Mouse (Mus musculus) intestine, embryonic 14.5 days (tissue): ENCODE measurements at regions not wholly inside any gene's neighbourhood (a gene's known extent, or its start where the extent isn't known, plus 50 kb on each side); places are given as distances from the start of the nearest gene placed in this dataset.

Experiments used
- ATAC-seq: fragments of 200-750 bp; cut with Nextera tagmentation; replicated peaks from 2 replicates; pipeline ENCODE4 v1.8.0; 2017; ENCODE audit warnings: low read depth, moderate number of reproducible peaks, moderate TSS enrichment, moderate library complexity; ENCODE audit not compliant: low FRiP score, low TSS enrichment
- DNase-seq: peaks from one replicate; pipeline ENCODE4 v3.0.0-alpha.2; 2018; ENCODE audit warnings: low spot score
- H3K27ac ChIP-seq: fragments of 300-500 bp; sonication (generic); 2 replicates; pipeline ENCODE4 v1.5.1; 2014; ENCODE audit warnings: low read depth, mild to moderate bottlenecking, control low read depth
- H3K27me3 ChIP-seq: fragments of 300-500 bp; sonication (generic); replicated peaks from 2 replicates; pipeline ENCODE4 v1.6.1; 2014; ENCODE audit warnings: low read length, control low read depth; ENCODE audit not compliant: control insufficient read depth, insufficient read depth
- H3K36me3 ChIP-seq: fragments of 300-500 bp; sonication (generic); 2 replicates; pipeline ENCODE4 v1.6.1; 2014; ENCODE audit warnings: low read length, control low read depth; ENCODE audit not compliant: control insufficient read depth, insufficient read depth
- H3K4me1 ChIP-seq: fragments of 300-500 bp; sonication (generic); replicated peaks from 2 replicates; pipeline ENCODE4 v1.6.1; 2014; ENCODE audit warnings: low read length, control low read depth, mixed read lengths; ENCODE audit not compliant: control insufficient read depth, insufficient read depth
- H3K4me2 ChIP-seq: fragments of 300-500 bp; sonication (generic); 2 replicates; pipeline ENCODE4 v1.6.1; 2014; ENCODE audit warnings: low read length
- H3K4me3 ChIP-seq: fragments of 300-500 bp; sonication (generic); 2 replicates; pipeline ENCODE4 v1.5.1; 2014; ENCODE audit warnings: low read depth, low read length, control low read depth, mixed read lengths
- H3K9ac ChIP-seq: fragments of 300-500 bp; sonication (generic); 2 replicates; pipeline ENCODE4 v1.6.1; 2014; ENCODE audit warnings: mild to moderate bottlenecking, low read length
- H3K9me3 ChIP-seq: fragments of 300-500 bp; sonication (generic); 2 replicates; pipeline ENCODE4 v1.6.1; 2016; ENCODE audit warnings: low read length, control low read depth; ENCODE audit not compliant: control insufficient read depth
- WGBS: fragments of 180-500 bp; shearing (Covaris S2); extraction: QIAGEN DNeasy Blood & Tissue Kit; methylation state at CpG from one replicate; pipeline ENCODE4 v1.1.7; 2014; 5-methylcytosine and 5-hydroxymethylcytosine counted together

GRCm38 (mm10) chr12:29248459-29248858 lies 279.7 kb upstream of the Myt1l start:
- no peak for DNase-seq
- no peak overlapping the region for H3K4me3 ChIP-seq
- no peak for ATAC-seq
- no peak overlapping the region for H3K9ac ChIP-seq
- H3K36me3 ChIP-seq, result no peaks in the 10 kb centered on the region
- H3K4me2 ChIP-seq, result no peak overlapping the region
- 84% methylated on average over 10 of the region's 10 CpGs for WGBS
- no peaks in the 10 kb centered on the region for H3K27me3 ChIP-seq
- no peaks in the 10 kb centered on the region for H3K9me3 ChIP-seq
- no peak overlapping the region for H3K27ac ChIP-seq
- H3K4me1 ChIP-seq, result no peaks in the 10 kb centered on the region

GRCm38 (mm10) chr12:29256103-29256502 lies 272.1 kb upstream of the Myt1l start:
- WGBS, result 95% methylated on average over 4 of the region's 4 CpGs
- Histone ChIP-seq H3K9ac (no peak overlapping the region), H3K4me3 (no peak overlapping the region), H3K36me3 (no peaks in the 10 kb centered on the region), H3K27ac (no peak overlapping the region), H3K4me2 (no peak overlapping the region), H3K4me1 (peaks cover 14% of the 10 kb centered on the region), H3K27me3 (no peaks in the 10 kb centered on the region), H3K9me3 (no peaks in the 10 kb centered on the region)
- no peak for DNase-seq
- no peak for ATAC-seq

DNA sequence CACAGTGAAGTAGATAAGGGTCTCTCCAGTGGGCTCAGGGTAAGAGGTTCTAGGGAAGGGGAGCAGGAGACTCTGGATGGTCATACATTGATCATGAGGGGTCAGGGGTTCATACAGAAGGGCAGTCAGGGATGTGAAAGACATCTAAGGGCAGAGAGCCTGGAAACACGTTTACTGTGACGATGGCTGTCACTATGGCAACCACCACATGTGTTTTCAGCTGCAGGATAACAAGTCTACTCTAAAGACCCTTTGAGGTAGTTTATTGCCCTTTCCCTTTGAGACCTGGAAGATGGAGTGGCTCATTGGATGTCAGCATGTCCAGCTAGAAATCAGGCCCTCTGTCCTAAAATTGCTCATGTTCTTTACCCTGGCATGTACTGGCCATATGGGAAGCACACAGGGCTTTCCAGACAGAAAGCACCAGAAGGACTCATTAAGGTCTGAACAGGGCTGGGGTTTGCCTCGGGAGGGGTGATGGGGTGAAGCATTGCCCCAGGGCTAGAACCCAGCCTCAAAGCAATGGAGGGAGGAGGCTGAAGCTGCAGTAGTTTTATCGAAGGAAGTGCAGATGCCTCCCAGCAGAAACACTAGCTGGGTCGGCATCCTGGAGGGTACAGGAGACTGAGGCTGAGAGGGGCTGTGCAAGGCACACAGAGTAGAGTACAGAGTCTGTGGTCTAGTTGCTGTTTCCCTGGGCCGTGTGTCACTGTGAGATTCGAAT lies 271.0 kb upstream of the Myt1l start:
- WGBS, result 37% methylated on average over 7 of the region's 7 CpGs
- no peak overlapping the region for H3K4me2 ChIP-seq
- H3K4me1 ChIP-seq, result peaks cover 14% of the 10 kb centered on the region
- no peak for DNase-seq
- H3K9me3 ChIP-seq, result no peaks in the 10 kb centered on the region
- H3K27ac ChIP-seq, result no peak overlapping the region
- H3K36me3 ChIP-seq, result no peaks in the 10 kb centered on the region
- H3K4me3 ChIP-seq, result no peak overlapping the region
- no peak overlapping the region for H3K9ac ChIP-seq
- ATAC-seq, result no peak
- H3K27me3 ChIP-seq, result no peaks in the 10 kb centered on the region

- 26% methylated on average over 16 of the region's 16 CpGs for WGBS
- DNase-seq, result peak; percentile 63
Measured at GRCm38 (mm10) chr12:29257735-29258547, 270.2 kb upstream of the Myt1l start.

DNA sequence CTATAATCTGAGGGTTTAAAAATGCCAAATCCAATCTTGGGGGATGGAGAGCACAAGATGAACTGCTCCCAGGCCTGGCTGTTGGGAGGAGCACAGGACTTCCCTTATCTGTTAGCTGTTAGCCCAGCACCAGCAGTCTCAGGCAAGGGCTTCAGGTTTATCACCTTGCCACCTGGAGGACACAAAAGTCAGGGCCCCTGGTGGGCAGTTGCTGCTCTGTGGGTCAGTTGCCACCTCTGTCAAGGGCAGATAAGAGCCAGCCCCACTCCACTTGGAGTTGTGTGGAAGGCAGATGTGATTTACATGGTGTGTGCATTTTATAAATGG lies 269.7 kb upstream of the Myt1l start:
- no peak for ATAC-seq
- Histone ChIP-seq H3K4me2 (no peak overlapping the region), H3K9ac (no peak overlapping the region), H3K27ac (no peak overlapping the region), H3K4me1 (peaks cover 14% of the 10 kb centered on the region), H3K9me3 (no peaks in the 10 kb centered on the region), H3K36me3 (no peaks in the 10 kb centered on the region), H3K4me3 (no peak overlapping the region), H3K27me3 (no peaks in the 10 kb centered on the region)
- DNase-seq, result no peak

More at GRCm38 (mm10) chr12:29257735-29258547, 270.2 kb upstream of the Myt1l start:
- H3K4me3 ChIP-seq, result no peak overlapping the region
- no peaks in the 10 kb centered on the region for H3K27me3 ChIP-seq
- peak overlapping the region; percentile 18; the same call in 1 of the 2 replicates for H3K4me2 ChIP-seq
- H3K9me3 ChIP-seq, result no peaks in the 10 kb centered on the region
- H3K9ac ChIP-seq, result no peak overlapping the region
- H3K36me3 ChIP-seq, result no peaks in the 10 kb centered on the region
- no peak overlapping the region for H3K27ac ChIP-seq
- peak; percentile 55; the same call in 1 of the 2 replicates for ATAC-seq
- peaks cover 14% of the 10 kb centered on the region for H3K4me1 ChIP-seq

GRCm38 (mm10) chr12:29258966-29259365 lies 269.2 kb upstream of the Myt1l start:
- no peaks in the 10 kb centered on the region for H3K36me3 ChIP-seq
- ATAC-seq (no peak), DNase-seq (no peak)
- H3K4me1 ChIP-seq, result peaks cover 14% of the 10 kb centered on the region
- H3K9ac ChIP-seq, result no peak overlapping the region
- no peaks in the 10 kb centered on the region for H3K27me3 ChIP-seq
- H3K9me3 ChIP-seq, result no peaks in the 10 kb centered on the region
- WGBS, result 55% methylated on average over 7 of the region's 7 CpGs
- no peak overlapping the region for H3K27ac ChIP-seq
- H3K4me2 ChIP-seq, result no peak overlapping the region
- no peak overlapping the region for H3K4me3 ChIP-seq

DNA sequence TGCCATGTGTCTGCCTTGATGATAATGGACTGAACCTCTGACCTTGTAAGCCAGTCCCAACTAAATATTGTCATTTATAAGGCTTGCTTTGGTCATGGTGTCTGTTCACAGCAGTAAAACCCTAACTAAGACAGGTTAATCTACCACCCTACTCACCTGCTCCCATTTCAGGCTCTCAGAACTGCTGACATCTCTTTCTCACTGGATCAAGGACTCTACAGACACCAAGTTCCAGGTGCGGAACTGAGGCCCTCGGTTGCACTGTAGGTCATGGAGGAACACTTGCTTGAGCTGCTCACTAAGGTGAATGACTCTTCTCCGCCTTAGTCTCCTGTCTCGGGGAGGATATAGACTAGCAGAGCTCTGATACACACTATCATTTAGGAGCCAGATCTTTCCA lies 254.0 kb upstream of the Myt1l start:
- no peak overlapping the region for H3K27ac ChIP-seq
- H3K36me3 ChIP-seq, result no peaks in the 10 kb centered on the region
- no peaks in the 10 kb centered on the region for H3K4me1 ChIP-seq
- no peak overlapping the region for H3K4me3 ChIP-seq
- DNase-seq, result no peak
- no peaks in the 10 kb centered on the region for H3K27me3 ChIP-seq
- H3K9ac ChIP-seq, result no peak overlapping the region
- WGBS, result 91% methylated on average over 4 of the region's 4 CpGs
- no peak overlapping the region for H3K4me2 ChIP-seq
- ATAC-seq, result no peak
- H3K9me3 ChIP-seq, result no peaks in the 10 kb centered on the region

GRCm38 (mm10) chr12:29275676-29276075 lies 252.5 kb upstream of the Myt1l start:
- Histone ChIP-seq H3K27me3 (no peaks in the 10 kb centered on the region), H3K27ac (no peak overlapping the region), H3K36me3 (no peaks in the 10 kb centered on the region), H3K4me3 (no peak overlapping the region), H3K9me3 (no peaks in the 10 kb centered on the region), H3K4me2 (no peak overlapping the region), H3K9ac (no peak overlapping the region), H3K4me1 (peaks cover 10% of the 10 kb centered on the region; the same call in 1 of the 2 replicates)
- ATAC-seq (no peak), DNase-seq (no peak)
- WGBS, result 54% methylated on average over 4 of the region's 4 CpGs
